In the genomic region with DNA sequence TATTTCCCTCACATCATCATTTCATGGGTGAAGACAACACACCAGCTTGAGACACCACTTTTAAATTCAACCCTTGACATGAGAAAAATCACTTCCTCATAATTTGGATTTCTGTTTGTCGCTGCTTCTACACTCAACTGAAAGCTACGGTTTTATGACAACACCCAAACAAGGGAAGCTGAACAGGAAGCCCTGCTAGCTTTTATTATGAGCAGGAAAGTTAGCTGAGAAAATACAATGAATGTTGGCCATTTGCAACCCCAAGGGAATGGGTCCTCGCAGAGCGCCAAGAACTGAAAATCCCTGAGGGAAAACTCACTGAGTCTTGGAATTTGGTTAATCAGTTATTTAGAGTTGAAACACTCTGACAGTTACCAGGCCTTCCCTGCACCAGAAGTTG, we compare ENCODE assay signal across 17 mouse cellular contexts.
A peak's percentile ranks its signal among the peaks of the same experiment; 100 is the strongest.
DNase-seq lines count a peak whose midpoint lies in the region; ATAC-seq and TF ChIP-seq lines count a peak whose summit lies in the region.
"Had no signal": no experiment of that assay in that cellular context is flagged by ENCODE, and none has a peak within 500 bp of the region (broad histone marks: within the 10 kb centered on the region; RNA-seq: fewer than 3 reads in every experiment).

No protein-coding gene starts in this region.

- TF ChIP-seq CTCF in kidney, postnatal 0 days (IDR thresholded peaks at IDR 0.05; ENCODE audit: low read depth): no peak

- no peaks in the 10 kb centered on the region for H3K27me3 ChIP-seq in kidney, postnatal 0 days (ENCODE audit: insufficient read depth, low read length)
- H3K27me3 ChIP-seq: limb, embryonic 12.5 days; neural tube, embryonic 12.5 days had no signal

- peak; percentile 26 for DNase-seq in adrenal gland, postnatal 10 days
- DNase-seq in adrenal gland, postnatal 4 days (ENCODE audit: low spot score in 2 of 2): no peak
- peak; percentile 52 to 69 for DNase-seq in kidney, adult 8-10 months
- DNase-seq in kidney, adult 18-20 months: no peak
- DNase-seq in kidney, postnatal 0 days (ENCODE audit: low spot score): peak; percentile 31
- no peak for DNase-seq in neural tube, embryonic 10.5 days (ENCODE audit: extremely low spot score, low spot score)
- no peak for DNase-seq in urinary bladder, postnatal 14 days (ENCODE audit: low spot score)
- no peak for DNase-seq in right cerebral cortex, postnatal 4 days
- DNase-seq: cerebellum, adult 2 months; right cerebral cortex, postnatal 25 days had no signal

- H3K9ac ChIP-seq in kidney, postnatal 0 days (ENCODE audit: low read depth, low read length): no peak overlapping the region
- H3K9ac ChIP-seq: limb, embryonic 12.5 days; liver, embryonic 14.5 days; neural tube, embryonic 12.5 days had no signal

- H3K36me3 ChIP-seq in kidney, postnatal 0 days (ENCODE audit: insufficient read depth, low read length): no peaks in the 10 kb centered on the region
- H3K36me3 ChIP-seq: forebrain, embryonic 10.5 days; limb, embryonic 12.5 days; neural tube, embryonic 12.5 days had no signal

- no peak for ATAC-seq in kidney, postnatal 0 days (replicated peaks; ENCODE audit: low FRiP score, low read depth)
- ATAC-seq: activated CD4-positive, CD25-positive, alpha-beta regulatory T cell, adult 4 months; lung, postnatal 0 days had no signal

- no peak overlapping the region for H3K4me2 ChIP-seq in kidney, postnatal 0 days (ENCODE audit: low read length)
- H3K4me2 ChIP-seq: limb, embryonic 12.5 days; neural tube, embryonic 12.5 days had no signal

- H3K4me1 ChIP-seq in kidney, postnatal 0 days (replicated peaks; ENCODE audit: insufficient read depth, low read length): no peaks in the 10 kb centered on the region; the same call in 1 of the 2 replicates
- H3K4me1 ChIP-seq: forebrain, embryonic 10.5 days; neural tube, embryonic 12.5 days had no signal

- no peak overlapping the region for H3K27ac ChIP-seq in kidney, postnatal 0 days
- H3K27ac ChIP-seq: forebrain, embryonic 10.5 days; layer of hippocampus, adult 2 months; limb, embryonic 12.5 days; liver, embryonic 14.5 days; neural tube, embryonic 12.5 days had no signal

- no peaks in the 10 kb centered on the region for H3K9me3 ChIP-seq in kidney, postnatal 0 days (replicated peaks; ENCODE audit: low read length)
- H3K9me3 ChIP-seq: forebrain, embryonic 10.5 days had no signal

- WGBS in kidney, postnatal 0 days: 38% methylated on average over 4 of the region's 4 CpGs

- H3K4me3 ChIP-seq in kidney, postnatal 0 days (replicated peaks; ENCODE audit: low read depth, low read length): no peak overlapping the region
- H3K4me3 ChIP-seq: forebrain, embryonic 10.5 days; layer of hippocampus, adult 2 months; limb, embryonic 12.5 days; neural tube, embryonic 12.5 days had no signal

Comparison
In these comparisons a context has a peak if more than half of its experiments do, and no peak if none do; other contexts are left out.
1. DNase-seq: peak in adrenal gland, postnatal 10 days (single experiment), kidney, adult 8-10 months (2 of 2) and kidney, postnatal 0 days (single experiment); none in adrenal gland, postnatal 4 days (0 of 2), kidney, adult 18-20 months (single experiment), neural tube, embryonic 10.5 days (single experiment), urinary bladder, postnatal 14 days (single experiment) and right cerebral cortex, postnatal 4 days (single experiment).